Mouse (Mus musculus) lung, adult 2 months (tissue): ENCODE measurements around the gene Ptov1.

Experiments used
- CTCF ChIP-seq: fragments of 200-500 bp; IDR thresholded peaks from 2 replicates; pipeline ENCODE4 v1.5.1; 2011; ENCODE audit warnings: mild to moderate bottlenecking, low read length, control low read depth; ENCODE audit not compliant: insufficient read depth
- POLR2A ChIP-seq: fragments of 200-500 bp; IDR thresholded peaks from 2 replicates; pipeline ENCODE4 v1.6.1; 2011; ENCODE audit warnings: low read depth, mild to moderate bottlenecking, control low read depth, low read length, borderline replicate concordance; ENCODE audit errors: extremely low read depth

- TF ChIP-seq POLR2A = no peak
- no peak for TF ChIP-seq CTCF
Measured at GRCm38 (mm10) chr7:44819391-44819790, 50.2 kb downstream of the Ptov1 start.
